Mouse (Mus musculus) gastrocnemius, postnatal 36 days (tissue): ENCODE data around the gene Otud1. TPM values are rescaled to one million over a fixed set of nuclear protein-coding genes. Genes with fewer than 3 reads are reported as not detected.

Source experiments
- DNase-seq, 2 experiments: peaks; one replicate each; pipeline ENCODE4 v3.0.0; 2022
- intact Hi-C: fragments of 180-260 bp; cut with DNase I; formaldehyde crosslinking; loops from one replicate; pipeline ENCODE4 v1.15.1; 2025
- total RNA-seq, 2 experiments: library from RNA; stranded (reverse); gene quantifications; 2 replicates each; pipeline ENCODE4 v1.2.3; 2021

Otud1 gene
- total RNA-seq, 2 experiments from 2014 or later, result 37.1 to 57.3 TPM

- intact Hi-C loops, result no loop called here
Observed at GRCm38 (mm10) chr2:19664555-19665475, 7.3 kb downstream of the Otud1 start.

GRCm38 (mm10) chr2:19665841-19666240 is 8.3 kb downstream of the Otud1 start:
- no peak for DNase-seq
- intact Hi-C loops, result no loop called here

More at GRCm38 (mm10) chr2:19664555-19665475, 7.3 kb downstream of the Otud1 start:
- no peak for DNase-seq

- intact Hi-C loops, result no loop called here
- DNase-seq, result no peak
Observed at GRCm38 (mm10) chr2:19670851-19671688, 13.5 kb downstream of the Otud1 start.

GRCm38 (mm10) chr2:19682997-19683396 is 25.4 kb downstream of the Otud1 start:
- DNase-seq, result no peak
- intact Hi-C loops, result no loop called here

- peak in 1 of 2 experiments; percentile 8 for DNase-seq
- intact Hi-C loops, result no loop called here
Observed at GRCm38 (mm10) chr2:19685489-19686147, 28.1 kb downstream of the Otud1 start.

GRCm38 (mm10) chr2:19690094-19690493 is 32.5 kb downstream of the Otud1 start:
- intact Hi-C loops, result no loop called here
- no peak for DNase-seq

GRCm38 (mm10) chr2:19699573-19700295 is 42.2 kb downstream of the Otud1 start:
- no peak for DNase-seq
- intact Hi-C loops, result no loop called here

GRCm38 (mm10) chr2:19701386-19701785 is 43.8 kb downstream of the Otud1 start:
- intact Hi-C loops, result no loop called here

GRCm38 (mm10) chr2:19703020-19703613 is 45.6 kb downstream of the Otud1 start:
- intact Hi-C loops, result no loop called here
- DNase-seq, result no peak

More at GRCm38 (mm10) chr2:19701386-19701785, 43.8 kb downstream of the Otud1 start:
- DNase-seq, result no peak

- intact Hi-C loops, result no loop called here
- DNase-seq, result peak in 1 of 2 experiments; percentile 27
Observed at GRCm38 (mm10) chr2:19703670-19704069, 46.1 kb downstream of the Otud1 start.

- DNase-seq, result no peak
- intact Hi-C loops, result no loop called here
Observed at GRCm38 (mm10) chr2:19704272-19704671, 46.7 kb downstream of the Otud1 start.

- intact Hi-C loops, result no loop called here
- no peak for DNase-seq
Observed at GRCm38 (mm10) chr2:19706886-19707285, 49.3 kb downstream of the Otud1 start.

Other genes with a start within 250 kb of the Otud1 start
- not detected for gene Ptf1a, start 212.1 kb upstream of the Otud1 start, total RNA-seq
- gene 4921504E06Rik, start 103.8 kb upstream of the Otud1 start, total RNA-seq, result not detected